9 mouse cellular contexts compared by ENCODE assay signal in the genomic region with DNA sequence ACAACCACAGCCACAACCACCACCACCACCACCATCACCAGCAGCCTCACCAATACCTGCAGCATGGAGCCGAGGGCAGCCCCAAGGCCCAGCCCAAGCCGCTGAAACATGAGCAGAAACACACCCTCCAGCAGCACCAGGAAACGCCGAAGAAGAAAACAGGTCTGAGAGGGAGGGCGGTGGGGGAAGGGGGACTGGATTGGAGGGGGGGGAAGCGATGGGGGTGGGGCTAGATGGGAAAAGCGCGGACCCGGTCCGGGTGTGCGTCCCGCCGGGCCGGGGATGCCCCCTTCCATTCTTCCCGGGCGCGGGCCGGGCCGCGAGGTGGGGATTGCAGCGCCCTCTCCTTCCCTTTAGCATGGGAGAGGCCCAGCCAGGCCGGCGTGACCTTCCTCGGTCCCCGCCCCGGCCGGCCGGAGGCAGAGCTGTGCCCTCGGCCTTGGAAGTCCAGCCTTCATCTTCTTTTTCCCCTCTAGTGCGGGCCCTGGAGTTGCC. TPM values are rescaled to one million over a fixed set of nuclear protein-coding genes. Genes with fewer than 3 reads are reported as not detected.
DNase-seq lines count a peak whose midpoint lies in the region; ATAC-seq and TF ChIP-seq lines count a peak whose summit lies in the region.
"Had no signal": no experiment of that assay in that cellular context is flagged by ENCODE, and none has a peak within 500 bp of the region (broad histone marks: within the 10 kb centered on the region; RNA-seq: fewer than 3 reads in every experiment).

No protein-coding gene starts in this region.

- in situ Hi-C loops in Patski (cut with MboI; ENCODE audit: low pct_unique_long_range_greater_than_20kb) = no loop called here

- DNase-seq in Patski (ENCODE audit: low read depth, low spot score) = no peak
- no peak for DNase-seq in hindbrain, embryonic 10.5 days (ENCODE audit: low spot score)
- DNase-seq in limb, embryonic 11.5 days (ENCODE audit: low spot score) = peak; percentile 62
- DNase-seq in midbrain, embryonic 10.5 days (ENCODE audit: low spot score) = peak; percentile 61
- peak in 1 of 2 experiments; percentile 36 for DNase-seq in spleen, adult 2 months (ENCODE audit: low read depth in 1 of 2, low spot score in 2 of 2)

- peaks cover 10% of the 10 kb centered on the region for H3K4me1 ChIP-seq in bone marrow macrophage, adult 2 months (ENCODE audit: control insufficient read depth, insufficient read depth, low read length)
- H3K4me1 ChIP-seq in forebrain, embryonic 12.5 days = peaks cover 10% of the 10 kb centered on the region
- H3K4me1 ChIP-seq in hindbrain, embryonic 10.5 days (replicated peaks) = peaks cover 18% of the 10 kb centered on the region
- H3K4me1 ChIP-seq in limb, embryonic 11.5 days (ENCODE audit: control insufficient read depth, insufficient read depth, low read length) = peaks cover 4% of the 10 kb centered on the region; the same call in 1 of the 2 replicates
- peaks cover 21% of the 10 kb centered on the region for H3K4me1 ChIP-seq in midbrain, embryonic 10.5 days
- no peaks in the 10 kb centered on the region; the same call in 1 of the 2 replicates for H3K4me1 ChIP-seq in spleen, adult 2 months (ENCODE audit: control insufficient read depth, insufficient read depth, insufficient read length)

- TF ChIP-seq CTCF in Patski (IDR thresholded peaks at IDR 0.05) = no peak
- TF ChIP-seq CTCF in bone marrow macrophage, adult 2 months (IDR thresholded peaks at IDR 0.05; ENCODE audit: low read depth, low read length) = no peak
- TF ChIP-seq CTCF in spleen, adult 2 months (IDR thresholded peaks at IDR 0.05; ENCODE audit: extremely low read depth, insufficient read depth, insufficient read length, insufficient replicate concordance) = no peak

- no peaks in the 10 kb centered on the region for H3K27me3 ChIP-seq in Patski
- H3K27me3 ChIP-seq in forebrain, embryonic 12.5 days = no peaks in the 10 kb centered on the region
- H3K27me3 ChIP-seq in hindbrain, embryonic 10.5 days (ENCODE audit: insufficient read depth, poor library complexity, severe bottlenecking) = no peaks in the 10 kb centered on the region
- no peaks in the 10 kb centered on the region for H3K27me3 ChIP-seq in limb, embryonic 11.5 days (ENCODE audit: control insufficient read depth, insufficient read depth, low read length)
- peaks cover 16% of the 10 kb centered on the region; the same call in 1 of the 2 replicates for H3K27me3 ChIP-seq in midbrain, embryonic 10.5 days (ENCODE audit: low read depth, poor library complexity, severe bottlenecking)
- no peaks in the 10 kb centered on the region; the same call in 1 of the 2 replicates for H3K27me3 ChIP-seq in spleen, adult 2 months (ENCODE audit: control insufficient read depth, insufficient read depth, low read length)

- ATAC-seq in Patski = peak; percentile 22
- ATAC-seq in forebrain, embryonic 12.5 days (ENCODE audit: low FRiP score) = peak; percentile 37
- peak; percentile 65 for ATAC-seq in limb, embryonic 11.5 days (ENCODE audit: insufficient number of reproducible peaks, low FRiP score, low TSS enrichment, low read depth)
- no peak for ATAC-seq in megakaryocyte-erythroid progenitor cell, adult 5-6 weeks (replicated peaks; ENCODE audit: low FRiP score, low TSS enrichment, poor library complexity, severe bottlenecking)

- CTCF ChIA-PET in Patski (lab: Charles Lee) = no interaction called here

- H3K4me2 ChIP-seq in forebrain, embryonic 12.5 days = peak overlapping the region; percentile 70
- peak overlapping the region; percentile 64 for H3K4me2 ChIP-seq in limb, embryonic 11.5 days (ENCODE audit: low read depth, severe bottlenecking)

- H3K36me3 ChIP-seq in forebrain, embryonic 12.5 days (replicated peaks) = peaks cover 6% of the 10 kb centered on the region; the same call in 1 of the 2 replicates
- peaks cover 29% of the 10 kb centered on the region for H3K36me3 ChIP-seq in hindbrain, embryonic 10.5 days
- H3K36me3 ChIP-seq in limb, embryonic 11.5 days (ENCODE audit: control insufficient read depth, insufficient read depth, low read length) = no peaks in the 10 kb centered on the region; the same call in 1 of the 2 replicates
- peaks cover 27% of the 10 kb centered on the region for H3K36me3 ChIP-seq in midbrain, embryonic 10.5 days
- peaks cover 1% of the 10 kb centered on the region; the same call in 1 of the 2 replicates for H3K36me3 ChIP-seq in spleen, adult 2 months (ENCODE audit: control insufficient read depth, insufficient read depth, low read length)

- H3K9ac ChIP-seq in forebrain, embryonic 12.5 days = peak overlapping the region; percentile 100
- peak overlapping the region; percentile 89 for H3K9ac ChIP-seq in limb, embryonic 11.5 days (ENCODE audit: low read length)

- no peaks in the 10 kb centered on the region for H3K9me3 ChIP-seq in forebrain, embryonic 12.5 days
- no peaks in the 10 kb centered on the region for H3K9me3 ChIP-seq in hindbrain, embryonic 10.5 days
- no peaks in the 10 kb centered on the region for H3K9me3 ChIP-seq in limb, embryonic 11.5 days (ENCODE audit: control insufficient read depth, low read length)
- H3K9me3 ChIP-seq in midbrain, embryonic 10.5 days (replicated peaks) = no peaks in the 10 kb centered on the region

- peak overlapping the region; percentile 89 for H3K27ac ChIP-seq in bone marrow macrophage, adult 2 months (ENCODE audit: insufficient read depth, low read depth, low read length)
- H3K27ac ChIP-seq in forebrain, embryonic 12.5 days = peak overlapping the region; percentile 99
- H3K27ac ChIP-seq in hindbrain, embryonic 10.5 days = peak overlapping the region; percentile 99
- peak overlapping the region; percentile 94 for H3K27ac ChIP-seq in limb, embryonic 11.5 days (replicated peaks; ENCODE audit: low read depth, low read length)
- H3K27ac ChIP-seq in midbrain, embryonic 10.5 days (replicated peaks) = peak overlapping the region; percentile 98
- peak overlapping the region; percentile 100 for H3K27ac ChIP-seq in spleen, adult 2 months (ENCODE audit: insufficient read depth, low read length)

- WGBS in forebrain, embryonic 12.5 days = 0% methylated on average over 28 of the region's 30 CpGs
- under 1% methylated on average over 30 of the region's 30 CpGs for WGBS in hindbrain, embryonic 10.5 days
- 0% methylated on average over 25 of the region's 30 CpGs for WGBS in limb, embryonic 11.5 days
- WGBS in midbrain, embryonic 10.5 days = under 1% methylated on average over 30 of the region's 30 CpGs
- WGBS in spleen, adult 2 months = under 1% methylated on average over 30 of the region's 30 CpGs

- peak overlapping the region; percentile 98 for H3K4me3 ChIP-seq in bone marrow macrophage, adult 2 months (ENCODE audit: insufficient read depth, low read length)
- peak overlapping the region; percentile 99 for H3K4me3 ChIP-seq in forebrain, embryonic 12.5 days (replicated peaks)
- peak overlapping the region; percentile 98 for H3K4me3 ChIP-seq in hindbrain, embryonic 10.5 days
- peak overlapping the region; percentile 91 for H3K4me3 ChIP-seq in limb, embryonic 11.5 days (ENCODE audit: low read depth, low read length)
- H3K4me3 ChIP-seq in midbrain, embryonic 10.5 days = peak overlapping the region; percentile 84
- peak overlapping the region; percentile 78 for H3K4me3 ChIP-seq in spleen, adult 2 months (ENCODE audit: extremely low read depth, insufficient read depth, insufficient read length)

- POLR2A ChIA-PET in Patski (lab: Charles Lee) = interaction anchor here (0.7 to 1.5 kb wide), 4 partner anchors 31 to 152 kb away, joined by 3 read pairs; no protein-coding TSS in a partner anchor

- no peak for TF ChIP-seq POLR2A in bone marrow macrophage, adult 2 months (IDR thresholded peaks at IDR 0.05; ENCODE audit: borderline replicate concordance, low read depth, low read length)
- no peak for TF ChIP-seq POLR2A in spleen, adult 2 months (IDR thresholded peaks at IDR 0.05; ENCODE audit: low read depth, low read length)

RNA-seq across cellular contexts. Expression of gene Nufip2, which starts 0.4 kb away (rescaled TPM):
- 50.3 TPM for polyA plus RNA-seq in Patski (2021)
- 40.8 and 50.4 TPM in 2 replicates for polyA plus RNA-seq in bone marrow macrophage, adult 2 months (2012; ENCODE audit: insufficient read depth, insufficient read length, missing spikeins)
- polyA plus RNA-seq in forebrain, embryonic 12.5 days (2016; fragmentation: Nextera tagmentation; extraction: Ambion mirVana) = 5.3 and 5.5 TPM in 2 replicates
- 3.6 and 3.7 TPM in 2 replicates for polyA plus RNA-seq in hindbrain, embryonic 10.5 days (2016; fragmentation: Nextera tagmentation; extraction: Ambion mirVana)
- polyA plus RNA-seq in limb, embryonic 11.5 days (2014; fragmentation: Nextera tagmentation; extraction: Ambion mirVana) = 4.6 and 5.7 TPM in 2 replicates
- polyA plus RNA-seq in midbrain, embryonic 10.5 days (2016; fragmentation: Nextera tagmentation; extraction: Ambion mirVana) = 3.2 and 3.3 TPM in 2 replicates
- 12.8 and 13.5 TPM in 2 replicates for polyA plus RNA-seq in spleen, adult 2 months (2012; rRNA removed)
- total RNA-seq in megakaryocyte-erythroid progenitor cell, adult 5-6 weeks (2014; fragmentation: Nextera tagmentation) = 60.0 and 67.4 TPM in 2 replicates
- total RNA-seq in megakaryocyte-erythroid progenitor cell, adult 5-6 weeks (2017) = 78.5 and 79.1 TPM in 2 replicates

RNA-seq across cellular contexts. Expression of gene Cryba1, which starts 38.7 kb away (rescaled TPM):
- polyA plus RNA-seq in Patski (2021) = not detected
- not detected in 2 replicates for polyA plus RNA-seq in bone marrow macrophage, adult 2 months (2012; ENCODE audit: insufficient read depth, insufficient read length, missing spikeins)
- 1.1 and 1.3 TPM in 2 replicates for polyA plus RNA-seq in forebrain, embryonic 12.5 days (2016; fragmentation: Nextera tagmentation; extraction: Ambion mirVana)
- polyA plus RNA-seq in hindbrain, embryonic 10.5 days (2016; fragmentation: Nextera tagmentation; extraction: Ambion mirVana) = 1.6 and 2.2 TPM in 2 replicates
- polyA plus RNA-seq in limb, embryonic 11.5 days (2014; fragmentation: Nextera tagmentation; extraction: Ambion mirVana) = not detected in 2 replicates
- polyA plus RNA-seq in midbrain, embryonic 10.5 days (2016; fragmentation: Nextera tagmentation; extraction: Ambion mirVana) = 1.9 and 2.0 TPM in 2 replicates
- polyA plus RNA-seq in spleen, adult 2 months (2012; rRNA removed) = not detected in 2 replicates
- total RNA-seq in megakaryocyte-erythroid progenitor cell, adult 5-6 weeks (2014; fragmentation: Nextera tagmentation) = not detected in 2 replicates
- not detected in 2 replicates for total RNA-seq in megakaryocyte-erythroid progenitor cell, adult 5-6 weeks (2017)
- total RNA-seq: heart, adult 18-20 months had no signal

Comparison
In these comparisons a context has a peak if more than half of its experiments do, and no peak if none do; other contexts are left out.
1. DNase-seq: peak in limb, embryonic 11.5 days (single experiment) and midbrain, embryonic 10.5 days (single experiment); none in Patski (single experiment) and hindbrain, embryonic 10.5 days (single experiment).
2. Peak in every context shown above with its lines, with median percentiles within 50 percentile points of each other: H3K27ac ChIP-seq and H3K4me3 ChIP-seq.